Mouse (Mus musculus) megakaryocyte, embryonic 14.5 days (primary cell): ENCODE measurements around the gene Nars2. TPM values are rescaled to one million over a fixed set of nuclear protein-coding genes. Genes with fewer than 3 reads are reported as not detected.

Experiments used
- H3K27me3 ChIP-seq: replicated peaks from 2 replicates; pipeline ENCODE3; 2012; ENCODE audit warnings: inconsistent platforms
- H3K36me3 ChIP-seq: replicated peaks from 2 replicates; pipeline ENCODE3; 2012; ENCODE audit warnings: low read length, inconsistent platforms, mixed read lengths
- H3K4me1 ChIP-seq: 2 replicates; pipeline ENCODE4 v1.6.1; 2012; ENCODE audit warnings: inconsistent platforms
- H3K4me3 ChIP-seq: replicated peaks from 2 replicates; pipeline ENCODE3; 2012; ENCODE audit warnings: moderate library complexity, mild to moderate bottlenecking, inconsistent platforms
- H3K9me3 ChIP-seq: 2 replicates; pipeline ENCODE4 v1.6.1; 2012; ENCODE audit warnings: inconsistent platforms
- FLI1 ChIP-seq: IDR thresholded peaks from 2 replicates; pipeline ENCODE4 v1.6.1; 2012; ENCODE audit warnings: low read length, inconsistent platforms, mixed read lengths
- GATA1 ChIP-seq: IDR thresholded peaks from 3 replicates; pipeline ENCODE4 v1.6.1; 2012; ENCODE audit warnings: mixed read lengths, low read length, inconsistent platforms, borderline replicate concordance
- polyA plus RNA-seq: library from polyadenylated mRNA; stranded (reverse); fragments of >175 nt; gene quantifications from 2 replicates; pipeline ENCODE4 v1.2.3, GENCODE M21; 2012; ENCODE audit warnings: low replicate concordance; ENCODE audit not compliant: insufficient read depth

Gene Nars2
- polyA plus RNA-seq, 1 experiment: 1.1 TPM

GRCm38 (mm10) chr7:97080621-97081241, 129.4 kb downstream of the Nars2 start:
- TF ChIP-seq FLI1 (no peak), GATA1 (no peak)
- H3K36me3 ChIP-seq: no peaks in the 10 kb centered on the region
- H3K4me1 ChIP-seq: peaks cover 56% of the 10 kb centered on the region
- no peaks in the 10 kb centered on the region for H3K27me3 ChIP-seq
- no peaks in the 10 kb centered on the region for H3K9me3 ChIP-seq
- peak overlapping the region; percentile 95 for H3K4me3 ChIP-seq

- TF ChIP-seq GATA1: no peak
- TF ChIP-seq FLI1: no peak
- Histone ChIP-seq H3K27me3 (no peaks in the 10 kb centered on the region), H3K4me3 (peak within 1 kb of the TSS; percentile 95), H3K36me3 (no peaks in the 10 kb centered on the region), H3K9me3 (no peaks in the 10 kb centered on the region), H3K4me1 (peaks cover 58% of the 10 kb centered on the region)
These were observed 130.1 kb downstream of the Nars2 start, which contains the start of gene Gab2 for GRCm38 (mm10) chr7:97081242-97081958. Gene Gab2, plus strand, starts transcription at chr7:97081586.

- Histone ChIP-seq H3K9me3 (no peaks in the 10 kb centered on the region), H3K36me3 (no peaks in the 10 kb centered on the region), H3K27me3 (no peaks in the 10 kb centered on the region), H3K4me3 (peak overlapping the region; percentile 95), H3K4me1 (peaks cover 63% of the 10 kb centered on the region)
- no peak for TF ChIP-seq GATA1
- no peak for TF ChIP-seq FLI1
These were observed 130.6 kb downstream of the Nars2 start for GRCm38 (mm10) chr7:97081959-97082218.

- Histone ChIP-seq H3K9me3 (no peaks in the 10 kb centered on the region), H3K4me1 (peaks cover 63% of the 10 kb centered on the region), H3K27me3 (no peaks in the 10 kb centered on the region), H3K4me3 (peak overlapping the region; percentile 95), H3K36me3 (no peaks in the 10 kb centered on the region)
- TF ChIP-seq GATA1 (no peak), FLI1 (no peak)
These were observed 131.2 kb downstream of the Nars2 start for GRCm38 (mm10) chr7:97082219-97083101.

GRCm38 (mm10) chr7:97083579-97083978, 132.3 kb downstream of the Nars2 start:
- peak overlapping the region; percentile 95 for H3K4me3 ChIP-seq
- no peaks in the 10 kb centered on the region for H3K27me3 ChIP-seq
- H3K4me1 ChIP-seq: peaks cover 69% of the 10 kb centered on the region
- no peak for TF ChIP-seq FLI1
- TF ChIP-seq GATA1: no peak
- peaks cover 9% of the 10 kb centered on the region for H3K36me3 ChIP-seq
- H3K9me3 ChIP-seq: no peaks in the 10 kb centered on the region

- no peaks in the 10 kb centered on the region for H3K27me3 ChIP-seq
- peaks cover 65% of the 10 kb centered on the region for H3K4me1 ChIP-seq
- H3K36me3 ChIP-seq: peaks cover 15% of the 10 kb centered on the region
- TF ChIP-seq GATA1: no peak
- TF ChIP-seq FLI1: no peak
- no peaks in the 10 kb centered on the region for H3K9me3 ChIP-seq
- peak overlapping the region; percentile 15 for H3K4me3 ChIP-seq
These were observed 132.9 kb downstream of the Nars2 start for GRCm38 (mm10) chr7:97084181-97084580.

- Histone ChIP-seq H3K36me3 (peaks cover 22% of the 10 kb centered on the region), H3K4me3 (no peak overlapping the region), H3K9me3 (no peaks in the 10 kb centered on the region), H3K4me1 (peaks cover 59% of the 10 kb centered on the region), H3K27me3 (no peaks in the 10 kb centered on the region)
- TF ChIP-seq GATA1: no peak
- TF ChIP-seq FLI1: no peak
These were observed 134.0 kb downstream of the Nars2 start for GRCm38 (mm10) chr7:97085291-97085690.

- Histone ChIP-seq H3K4me1 (peaks cover 32% of the 10 kb centered on the region), H3K4me3 (no peak overlapping the region), H3K27me3 (no peaks in the 10 kb centered on the region), H3K36me3 (peaks cover 17% of the 10 kb centered on the region), H3K9me3 (no peaks in the 10 kb centered on the region)
- TF ChIP-seq GATA1 (no peak), FLI1 (no peak)
These were observed 142.9 kb downstream of the Nars2 start for GRCm38 (mm10) chr7:97094241-97094640.

GRCm38 (mm10) chr7:97108119-97108518, 156.8 kb downstream of the Nars2 start:
- peaks cover 5% of the 10 kb centered on the region for H3K36me3 ChIP-seq
- TF ChIP-seq GATA1 (no peak), FLI1 (no peak)
- no peaks in the 10 kb centered on the region for H3K27me3 ChIP-seq
- H3K9me3 ChIP-seq: no peaks in the 10 kb centered on the region
- H3K4me3 ChIP-seq: no peak overlapping the region
- peaks cover 31% of the 10 kb centered on the region for H3K4me1 ChIP-seq

Other genes with a start within 250 kb of the Nars2 start
- 1.1 and 2.2 TPM in 2 replicates for gene Gab2, start 130.1 kb downstream of the Nars2 start, polyA plus RNA-seq